Mouse (Mus musculus) right cerebral cortex, adult 2 months (tissue): ENCODE data around the gene Etl4.

Experiments used
- DNase-seq, 2 experiments: peaks; one replicate each; pipeline ENCODE4 v3.0.0; 2021 to 2022; ENCODE audit warnings: low spot score in 2 of 2

The Etl4 gene

GRCm38 (mm10) chr2:19909171-19909899, at the start of gene Etl4:
Gene Etl4 (plus strand): TSS chr2:19909780.
- DNase-seq, result peak; percentile 78 to 87

GRCm38 (mm10) chr2:19869167-19869566, 40.4 kb upstream of the Etl4 start:
- no peak for DNase-seq

- no peak for DNase-seq
These were observed 37.7 kb upstream of the Etl4 start for GRCm38 (mm10) chr2:19871881-19872280.

- no peak for DNase-seq
These were observed 18.7 kb upstream of the Etl4 start for GRCm38 (mm10) chr2:19890875-19891274.

- peak; percentile 67 to 72 for DNase-seq
These were observed 560 bp downstream of the Etl4 start for GRCm38 (mm10) chr2:19909900-19910780.

- DNase-seq, result peak in 1 of 2 experiments; percentile 17
These were observed 1.2 kb downstream of the Etl4 start for GRCm38 (mm10) chr2:19910781-19911175.

GRCm38 (mm10) chr2:19919190-19919589, 9.6 kb downstream of the Etl4 start:
- DNase-seq, result peak in 1 of 2 experiments; percentile 41

GRCm38 (mm10) chr2:19930009-19930408, 20.4 kb downstream of the Etl4 start:
- DNase-seq, result peak in 1 of 2 experiments; percentile 14

GRCm38 (mm10) chr2:19933836-19934235, 24.3 kb downstream of the Etl4 start:
- DNase-seq, result no peak

- peak; percentile 21 to 25 for DNase-seq
These were observed 35.6 kb downstream of the Etl4 start for GRCm38 (mm10) chr2:19945205-19945604.

GRCm38 (mm10) chr2:19953028-19953427, 43.4 kb downstream of the Etl4 start:
- no peak for DNase-seq

- no peak for DNase-seq
These were observed 56.9 kb downstream of the Etl4 start for GRCm38 (mm10) chr2:19966445-19966844.

- DNase-seq, result peak in 1 of 2 experiments; percentile 19
These were observed 128.1 kb downstream of the Etl4 start for GRCm38 (mm10) chr2:20037671-20038070.

GRCm38 (mm10) chr2:20072377-20072776, 162.8 kb downstream of the Etl4 start:
- no peak for DNase-seq

- peak; percentile 8 to 21 for DNase-seq
These were observed 166.7 kb downstream of the Etl4 start for GRCm38 (mm10) chr2:20076118-20076796.

- no peak for DNase-seq
These were observed 175.2 kb downstream of the Etl4 start for GRCm38 (mm10) chr2:20084781-20085180.

- DNase-seq, result peak; percentile 25 to 26
These were observed 195.9 kb downstream of the Etl4 start for GRCm38 (mm10) chr2:20105456-20105855.

- peak; percentile 12 to 27 for DNase-seq
These were observed 202.1 kb downstream of the Etl4 start for GRCm38 (mm10) chr2:20111703-20112102.

- DNase-seq, result no peak
These were observed 216.3 kb downstream of the Etl4 start for GRCm38 (mm10) chr2:20125914-20126313.

GRCm38 (mm10) chr2:20131792-20132191, 222.2 kb downstream of the Etl4 start:
- no peak for DNase-seq

- no peak for DNase-seq
These were observed 228.8 kb downstream of the Etl4 start for GRCm38 (mm10) chr2:20138426-20138825.

- DNase-seq, result peak; percentile 21 to 26
These were observed 235.8 kb downstream of the Etl4 start for GRCm38 (mm10) chr2:20145368-20145767.
